Mouse (Mus musculus): Measurements from ENCODE around the gene Acbd4.

Gene Acbd4

GRCm38 (mm10) chr11:103081631-103082030, 19.9 kb upstream of the Acbd4 start:
- DNase-seq (ENCODE audit: extremely low spot score, low spot score), result no peak

- DNase-seq (ENCODE audit: extremely low spot score, low spot score), result no peak
These were observed 8.2 kb upstream of the Acbd4 start for GRCm38 (mm10) chr11:103093306-103093705.

- no peak for DNase-seq (ENCODE audit: extremely low spot score, low spot score)
These were observed 7.3 kb upstream of the Acbd4 start for GRCm38 (mm10) chr11:103093862-103094833.

GRCm38 (mm10) chr11:103095107-103095670, 6.3 kb upstream of the Acbd4 start:
- no peak for DNase-seq (ENCODE audit: extremely low spot score, low spot score)

- DNase-seq (ENCODE audit: extremely low spot score, low spot score), result no peak
These were observed 5.7 kb upstream of the Acbd4 start for GRCm38 (mm10) chr11:103095801-103096200.

- no peak for DNase-seq (ENCODE audit: extremely low spot score, low spot score)
These were observed 4.2 kb upstream of the Acbd4 start for GRCm38 (mm10) chr11:103096979-103097894.

GRCm38 (mm10) chr11:103098531-103099190, 2.8 kb upstream of the Acbd4 start:
- DNase-seq (ENCODE audit: extremely low spot score, low spot score), result no peak

- DNase-seq (ENCODE audit: extremely low spot score, low spot score), result no peak
These were observed 2.0 kb upstream of the Acbd4 start for GRCm38 (mm10) chr11:103099352-103099940.

GRCm38 (mm10) chr11:103100361-103100760, 1.1 kb upstream of the Acbd4 start:
- no peak for DNase-seq (ENCODE audit: extremely low spot score, low spot score)

GRCm38 (mm10) chr11:103101866-103102501, 502 bp downstream of the Acbd4 start:
- DNase-seq (ENCODE audit: extremely low spot score, low spot score), result no peak

GRCm38 (mm10) chr11:103102725-103103349, 1.4 kb downstream of the Acbd4 start:
- peak; percentile 99 for DNase-seq (ENCODE audit: extremely low spot score, low spot score)

- DNase-seq (ENCODE audit: extremely low spot score, low spot score), result no peak
These were observed 2.1 kb downstream of the Acbd4 start for GRCm38 (mm10) chr11:103103621-103104020.

- DNase-seq (ENCODE audit: extremely low spot score, low spot score), result no peak
These were observed 3.0 kb downstream of the Acbd4 start for GRCm38 (mm10) chr11:103104469-103104868.

GRCm38 (mm10) chr11:103105180-103105725, 3.8 kb downstream of the Acbd4 start:
- DNase-seq (ENCODE audit: extremely low spot score, low spot score), result no peak

- no peak for DNase-seq (ENCODE audit: extremely low spot score, low spot score)
These were observed 4.3 kb downstream of the Acbd4 start for GRCm38 (mm10) chr11:103105810-103106209.

- DNase-seq (ENCODE audit: extremely low spot score, low spot score), result no peak
These were observed 4.9 kb downstream of the Acbd4 start for GRCm38 (mm10) chr11:103106386-103106785.

GRCm38 (mm10) chr11:103111301-103111700, 9.8 kb downstream of the Acbd4 start:
- no peak for DNase-seq (ENCODE audit: extremely low spot score, low spot score)

- no peak for DNase-seq (ENCODE audit: extremely low spot score, low spot score)
These were observed 10.5 kb downstream of the Acbd4 start for GRCm38 (mm10) chr11:103111881-103112551.

- no peak for DNase-seq (ENCODE audit: extremely low spot score, low spot score)
These were observed 11.1 kb downstream of the Acbd4 start for GRCm38 (mm10) chr11:103112552-103112912.

All from neural tube, embryonic 10.5 days (tissue).